Mouse (Mus musculus) T-helper 17 cell (primary cell): ENCODE measurements around the gene Bmp2.

Experiments used
- in situ Hi-C, 2 experiments: fragments of 300-600 bp; cut with MboI, MseI; formaldehyde crosslinking; loops; 1 replicate in 1 of 2; 2 replicates in 1 of 2; pipeline ENCODE4 v1.15.1; 2025; ENCODE audit warnings: high pct_unique_total_duplicates in 2 of 2

Bmp2 gene

GRCm38 (mm10) chr2:133565424-133565823 lies 13.5 kb downstream of the Bmp2 start:
- in situ Hi-C loops: no loop called here

- in situ Hi-C loops: no loop called here
These were observed 14.2 kb downstream of the Bmp2 start for GRCm38 (mm10) chr2:133565995-133566710.

- in situ Hi-C loops: no loop called here
These were observed 39.8 kb downstream of the Bmp2 start for GRCm38 (mm10) chr2:133591562-133592255.
